Mouse (Mus musculus) midbrain, embryonic 12.5 days (tissue): ENCODE data around the gene Hnrnpdl. TPM values are rescaled to one million over a fixed set of nuclear protein-coding genes. Genes with fewer than 3 reads are reported as not detected.
A peak's percentile ranks its signal among the peaks of the same experiment; 100 is the strongest.

Experiments
- ATAC-seq: fragments of 200-750 bp; cut with Nextera tagmentation; 2 replicates; pipeline ENCODE4 v1.8.0; 2017; ENCODE audit warnings: low read depth, moderate TSS enrichment, moderate library complexity; ENCODE audit not compliant: low FRiP score
- H3K27ac ChIP-seq: fragments of 300-500 bp; sonication (generic); replicated peaks from 2 replicates; pipeline ENCODE4 v1.5.1; 2016; ENCODE audit warnings: mild to moderate bottlenecking
- H3K27me3 ChIP-seq: fragments of 300-500 bp; sonication (generic); 2 replicates; pipeline ENCODE4 v1.6.1; 2016; ENCODE audit warnings: mild to moderate bottlenecking
- H3K36me3 ChIP-seq: fragments of 300-500 bp; sonication (generic); 2 replicates; pipeline ENCODE4 v1.6.1; 2016
- H3K4me1 ChIP-seq: fragments of 300-500 bp; sonication (generic); 2 replicates; pipeline ENCODE4 v1.6.1; 2016
- H3K4me2 ChIP-seq: fragments of 300-500 bp; sonication (generic); replicated peaks from 2 replicates; pipeline ENCODE4 v1.6.1; 2016; ENCODE audit warnings: mild to moderate bottlenecking, moderate library complexity
- H3K4me3 ChIP-seq: fragments of 300-500 bp; sonication (generic); 2 replicates; pipeline ENCODE4 v1.5.1; 2016; ENCODE audit warnings: mild to moderate bottlenecking
- H3K9ac ChIP-seq: fragments of 300-500 bp; sonication (generic); replicated peaks from 2 replicates; pipeline ENCODE4 v1.6.1; 2016; ENCODE audit warnings: mild to moderate bottlenecking, moderate library complexity
- H3K9me3 ChIP-seq: fragments of 300-500 bp; sonication (generic); 2 replicates; pipeline ENCODE4 v1.6.1; 2016; ENCODE audit warnings: mild to moderate bottlenecking
- WGBS: fragments of 180-500 bp; shearing (Covaris S2); methylation state at CpG from one replicate; pipeline ENCODE4 v1.1.7; 2016; 5-methylcytosine and 5-hydroxymethylcytosine counted together
- polyA plus RNA-seq: library from polyadenylated mRNA; unstranded; fragments of >200 nt; fragmentation: Nextera tagmentation; extraction: Ambion mirVana; gene quantifications from 2 replicates; pipeline ENCODE4 v1.2.1, GENCODE M21; 2016

Hnrnpdl gene
- polyA plus RNA-seq, 1 experiment from 2014 or later = 290 TPM

- 0 out of 2 replicates have a peak, but pooled peaks cover 4% of the 10 kb centered on the region for H3K36me3 ChIP-seq
- no peak for ATAC-seq
- H3K4me2 ChIP-seq = no peak overlapping the region
- H3K9ac ChIP-seq = no peak overlapping the region
- no peaks in the 10 kb centered on the region for H3K9me3 ChIP-seq
- no peaks in the 10 kb centered on the region for H3K27me3 ChIP-seq
- peaks cover 40% of the 10 kb centered on the region for H3K4me1 ChIP-seq
- H3K4me3 ChIP-seq = no peak overlapping the region
- WGBS = 83% methylated on average over 5 of the region's 5 CpGs
- no peak overlapping the region for H3K27ac ChIP-seq
Observed at GRCm38 (mm10) chr5:100044621-100045020, 5.2 kb upstream of the Hnrnpdl start.

GRCm38 (mm10) chr5:100044030-100044429 lies 4.6 kb upstream of the Hnrnpdl start:
- no peak overlapping the region for H3K27ac ChIP-seq
- no peak for ATAC-seq
- no peak overlapping the region for H3K4me2 ChIP-seq
- 81% methylated on average over 4 of the region's 4 CpGs for WGBS
- no peak overlapping the region for H3K9ac ChIP-seq
- 0 out of 2 replicates have a peak, but pooled peaks cover 4% of the 10 kb centered on the region for H3K36me3 ChIP-seq
- H3K4me1 ChIP-seq = peaks cover 40% of the 10 kb centered on the region
- H3K4me3 ChIP-seq = no peak overlapping the region
- no peaks in the 10 kb centered on the region for H3K27me3 ChIP-seq
- H3K9me3 ChIP-seq = no peaks in the 10 kb centered on the region

- Histone ChIP-seq H3K4me2 (no peak overlapping the region), H3K36me3 (0 out of 2 replicates have a peak, but pooled peaks cover 4% of the 10 kb centered on the region), H3K4me1 (peaks cover 33% of the 10 kb centered on the region), H3K4me3 (no peak overlapping the region), H3K27me3 (no peaks in the 10 kb centered on the region), H3K27ac (no peak overlapping the region), H3K9me3 (no peaks in the 10 kb centered on the region), H3K9ac (no peak overlapping the region)
- WGBS = 88% methylated on average over 5 of the region's 5 CpGs
- ATAC-seq = no peak
Observed at GRCm38 (mm10) chr5:100043361-100043760, 3.9 kb upstream of the Hnrnpdl start.

GRCm38 (mm10) chr5:100042467-100042866 lies 3.0 kb upstream of the Hnrnpdl start:
- H3K4me3 ChIP-seq = no peak overlapping the region
- H3K36me3 ChIP-seq = 0 out of 2 replicates have a peak, but pooled peaks cover 4% of the 10 kb centered on the region
- H3K4me1 ChIP-seq = peaks cover 24% of the 10 kb centered on the region
- no peak overlapping the region for H3K4me2 ChIP-seq
- ATAC-seq = no peak
- 94% methylated on average over 8 of the region's 8 CpGs for WGBS
- no peaks in the 10 kb centered on the region for H3K9me3 ChIP-seq
- no peaks in the 10 kb centered on the region for H3K27me3 ChIP-seq
- H3K9ac ChIP-seq = no peak overlapping the region
- no peak overlapping the region for H3K27ac ChIP-seq

GRCm38 (mm10) chr5:100041272-100041671 lies 1.8 kb upstream of the Hnrnpdl start:
- Histone ChIP-seq H3K36me3 (peaks cover 14% of the 10 kb centered on the region; the same call in 1 of the 2 replicates), H3K4me3 (no peak overlapping the region), H3K4me2 (peak overlapping the region; percentile 81), H3K27ac (no peak overlapping the region), H3K4me1 (peaks cover 23% of the 10 kb centered on the region), H3K9ac (no peak overlapping the region), H3K27me3 (no peaks in the 10 kb centered on the region), H3K9me3 (no peaks in the 10 kb centered on the region)
- WGBS = 70% methylated on average over 4 of the region's 4 CpGs
- ATAC-seq = no peak

- Histone ChIP-seq H3K4me2 (peak overlapping the region; percentile 81), H3K36me3 (peaks cover 17% of the 10 kb centered on the region; the same call in 1 of the 2 replicates), H3K9ac (peak overlapping the region; percentile 100), H3K9me3 (no peaks in the 10 kb centered on the region), H3K4me1 (peaks cover 27% of the 10 kb centered on the region), H3K4me3 (peak overlapping the region; percentile 96), H3K27me3 (no peaks in the 10 kb centered on the region), H3K27ac (peak overlapping the region; percentile 99)
- 2% methylated on average over 19 of the region's 19 CpGs for WGBS
- ATAC-seq = no peak
Observed at GRCm38 (mm10) chr5:100040281-100040784, 869 bp upstream of the Hnrnpdl start.

GRCm38 (mm10) chr5:100038714-100039601 lies 506 bp downstream of the Hnrnpdl start:
- Histone ChIP-seq H3K4me3 (peak overlapping the region; percentile 96), H3K4me2 (peak overlapping the region; percentile 92), H3K27ac (peak overlapping the region; percentile 99), H3K4me1 (peaks cover 36% of the 10 kb centered on the region), H3K36me3 (peaks cover 29% of the 10 kb centered on the region), H3K27me3 (no peaks in the 10 kb centered on the region), H3K9ac (peak overlapping the region; percentile 100), H3K9me3 (no peaks in the 10 kb centered on the region)
- WGBS = under 1% methylated on average over 102 of the region's 113 CpGs
- ATAC-seq = peak; percentile 79

- ATAC-seq = peak; percentile 32
- Histone ChIP-seq H3K9ac (peak overlapping the region; percentile 100), H3K4me3 (peak overlapping the region; percentile 96), H3K36me3 (peaks cover 36% of the 10 kb centered on the region), H3K27me3 (no peaks in the 10 kb centered on the region), H3K9me3 (no peaks in the 10 kb centered on the region), H3K27ac (peak overlapping the region; percentile 99), H3K4me1 (peaks cover 37% of the 10 kb centered on the region), H3K4me2 (peak overlapping the region; percentile 92)
- under 1% methylated on average over 43 of the region's 45 CpGs for WGBS
Observed at GRCm38 (mm10) chr5:100037965-100038713, 1.3 kb downstream of the Hnrnpdl start.

- 29% methylated on average over 7 of the region's 7 CpGs for WGBS
Observed at GRCm38 (mm10) chr5:100036681-100037080, 2.8 kb downstream of the Hnrnpdl start.

GRCm38 (mm10) chr5:100035950-100036349 lies 3.5 kb downstream of the Hnrnpdl start:
- Histone ChIP-seq H3K27me3 (no peaks in the 10 kb centered on the region), H3K4me3 (peak overlapping the region; percentile 96; the same call in 1 of the 2 replicates), H3K36me3 (peaks cover 47% of the 10 kb centered on the region), H3K4me1 (peaks cover 32% of the 10 kb centered on the region), H3K9me3 (no peaks in the 10 kb centered on the region), H3K9ac (no peak overlapping the region), H3K27ac (no peak overlapping the region), H3K4me2 (peak overlapping the region; percentile 92)
- 60% methylated on average over 7 of the region's 7 CpGs for WGBS
- no peak for ATAC-seq

More at GRCm38 (mm10) chr5:100036681-100037080, 2.8 kb downstream of the Hnrnpdl start:
- Histone ChIP-seq H3K4me3 (peak overlapping the region; percentile 96), H3K9me3 (no peaks in the 10 kb centered on the region), H3K4me1 (peaks cover 37% of the 10 kb centered on the region), H3K36me3 (peaks cover 47% of the 10 kb centered on the region), H3K27ac (no peak overlapping the region), H3K4me2 (peak overlapping the region; percentile 92), H3K27me3 (no peaks in the 10 kb centered on the region), H3K9ac (peak overlapping the region; percentile 100; the same call in 1 of the 2 replicates)
- no peak for ATAC-seq

- Histone ChIP-seq H3K4me1 (peaks cover 33% of the 10 kb centered on the region), H3K27me3 (no peaks in the 10 kb centered on the region), H3K36me3 (peaks cover 47% of the 10 kb centered on the region), H3K4me2 (no peak overlapping the region), H3K4me3 (no peak overlapping the region), H3K9ac (no peak overlapping the region), H3K27ac (no peak overlapping the region), H3K9me3 (no peaks in the 10 kb centered on the region)
- WGBS = 82% methylated on average over 3 of the region's 3 CpGs
- ATAC-seq = no peak
Observed at GRCm38 (mm10) chr5:100032646-100033045, 6.8 kb downstream of the Hnrnpdl start.
